Mouse (Mus musculus) bone marrow, adult 2 months (tissue): ENCODE data around the gene Ly86. TPM values are rescaled to one million over a fixed set of nuclear protein-coding genes. Genes with fewer than 3 reads are reported as not detected.
A peak's percentile ranks its signal among the peaks of the same experiment; 100 is the strongest.

ENCODE experiments used
- H3K27ac ChIP-seq: fragments of 200-500 bp; 2 replicates; pipeline ENCODE4 v1.5.1; 2012; ENCODE audit warnings: low read depth, mild to moderate bottlenecking, control low read depth, inconsistent platforms, low read length; ENCODE audit not compliant: control insufficient read depth, poor library complexity, insufficient read depth
- H3K4me1 ChIP-seq: fragments of 200-500 bp; 2 replicates; pipeline ENCODE4 v1.6.1; 2011; ENCODE audit warnings: low read length; ENCODE audit not compliant: control insufficient read depth, insufficient read depth
- H3K4me3 ChIP-seq: fragments of 200-500 bp; replicated peaks from 2 replicates; pipeline ENCODE3; 2011; ENCODE audit warnings: mild to moderate bottlenecking, low read depth, low read length, control low read depth; ENCODE audit not compliant: control insufficient read depth
- CTCF ChIP-seq: fragments of 200-500 bp; IDR thresholded peaks from 2 replicates; pipeline ENCODE4 v1.5.1; 2011; ENCODE audit warnings: low read length, control low read depth; ENCODE audit not compliant: control insufficient read depth, insufficient read depth
- POLR2A ChIP-seq: fragments of 200-500 bp; IDR thresholded peaks from 2 replicates; pipeline ENCODE4 v1.6.1; 2011; ENCODE audit warnings: low read depth, mild to moderate bottlenecking, control low read depth, low read length, borderline replicate concordance; ENCODE audit not compliant: control insufficient read depth
- WGBS: fragments of 180-500 bp; shearing (Covaris S2); methylation state at CpG from one replicate; pipeline ENCODE4 v1.1.7; 2018; 5-methylcytosine and 5-hydroxymethylcytosine counted together
- polyA plus RNA-seq: library from polyadenylated mRNA; stranded (reverse); fragments of >200 nt; gene quantifications from 2 replicates; pipeline ENCODE4 v1.2.4, GENCODE M21; 2011; ENCODE audit warnings: low replicate concordance; ENCODE audit not compliant: missing spikeins, insufficient read depth, insufficient read length

Ly86 gene
- polyA plus RNA-seq, 1 experiment = 18.8 TPM

- TF ChIP-seq CTCF = no peak
- no peak for TF ChIP-seq POLR2A
Measured at GRCm38 (mm10) chr13:37431707-37432106, 86.7 kb downstream of the Ly86 start.

GRCm38 (mm10) chr13:37432653-37433052, 87.6 kb downstream of the Ly86 start:
- Histone ChIP-seq H3K4me1 (peaks cover 1% of the 10 kb centered on the region; the same call in 1 of the 2 replicates), H3K27ac (no peak overlapping the region), H3K4me3 (no peak overlapping the region)
- 0% methylated on average over 4 of the region's 4 CpGs for WGBS
- no peak for TF ChIP-seq CTCF
- TF ChIP-seq POLR2A = no peak

More at GRCm38 (mm10) chr13:37431707-37432106, 86.7 kb downstream of the Ly86 start:
- H3K4me1 ChIP-seq = peaks cover 1% of the 10 kb centered on the region; the same call in 1 of the 2 replicates
- no peak overlapping the region for H3K27ac ChIP-seq
- 78% methylated on average over 2 of the region's 2 CpGs for WGBS
- no peak overlapping the region for H3K4me3 ChIP-seq

GRCm38 (mm10) chr13:37433142-37433541, 88.1 kb downstream of the Ly86 start:
- 33% methylated on average over 3 of the region's 3 CpGs for WGBS
- TF ChIP-seq CTCF (no peak), POLR2A (no peak)
- H3K27ac ChIP-seq = no peak overlapping the region

GRCm38 (mm10) chr13:37433730-37434129, 88.7 kb downstream of the Ly86 start:
- Histone ChIP-seq H3K4me3 (no peak overlapping the region), H3K27ac (no peak overlapping the region), H3K4me1 (peaks cover 1% of the 10 kb centered on the region; the same call in 1 of the 2 replicates)
- no peak for TF ChIP-seq CTCF
- no peak for TF ChIP-seq POLR2A
- WGBS = 7% methylated on average over 3 of the region's 3 CpGs

More at GRCm38 (mm10) chr13:37433142-37433541, 88.1 kb downstream of the Ly86 start:
- H3K4me1 ChIP-seq = peaks cover 1% of the 10 kb centered on the region; the same call in 1 of the 2 replicates
- H3K4me3 ChIP-seq = no peak overlapping the region

- 1% methylated on average over 19 of the region's 19 CpGs for WGBS
- peaks cover 1% of the 10 kb centered on the region; the same call in 1 of the 2 replicates for H3K4me1 ChIP-seq
- TF ChIP-seq POLR2A = no peak
- TF ChIP-seq CTCF = peak; percentile 50; the same call in 1 of the 2 replicates
- peak overlapping the region; percentile 78 for H3K4me3 ChIP-seq
- peak overlapping the region; percentile 85 for H3K27ac ChIP-seq
Measured at GRCm38 (mm10) chr13:37434137-37434772, 89.2 kb downstream of the Ly86 start.

GRCm38 (mm10) chr13:37434841-37435240, 89.8 kb downstream of the Ly86 start:
- no peak overlapping the region for H3K27ac ChIP-seq
- TF ChIP-seq POLR2A (no peak), CTCF (no peak)
- WGBS = 28% methylated on average over 9 of the region's 9 CpGs
- H3K4me3 ChIP-seq = no peak overlapping the region
- peaks cover 1% of the 10 kb centered on the region; the same call in 1 of the 2 replicates for H3K4me1 ChIP-seq

- H3K27ac ChIP-seq = no peak overlapping the region
- peaks cover 1% of the 10 kb centered on the region; the same call in 1 of the 2 replicates for H3K4me1 ChIP-seq
- no peak overlapping the region for H3K4me3 ChIP-seq
- 82% methylated on average over 18 of the region's 18 CpGs for WGBS
- no peak for TF ChIP-seq CTCF
- TF ChIP-seq POLR2A = no peak
Measured at GRCm38 (mm10) chr13:37436267-37437013, 91.4 kb downstream of the Ly86 start.

- no peak overlapping the region for H3K4me3 ChIP-seq
- TF ChIP-seq POLR2A (no peak), CTCF (no peak)
- H3K4me1 ChIP-seq = no peaks in the 10 kb centered on the region; the same call in 1 of the 2 replicates
- no peak overlapping the region for H3K27ac ChIP-seq
- 85% methylated on average over 4 of the region's 4 CpGs for WGBS
Measured at GRCm38 (mm10) chr13:37438788-37439187, 93.8 kb downstream of the Ly86 start.

GRCm38 (mm10) chr13:37439477-37439876, 94.5 kb downstream of the Ly86 start:
- Histone ChIP-seq H3K4me1 (no peaks in the 10 kb centered on the region; the same call in 1 of the 2 replicates), H3K27ac (peak overlapping the region; percentile 80), H3K4me3 (peak overlapping the region; percentile 45)
- TF ChIP-seq CTCF = no peak
- no peak for TF ChIP-seq POLR2A
- 77% methylated on average over 7 of the region's 7 CpGs for WGBS
